Mouse (Mus musculus) thymus, adult 2 months (tissue): ENCODE measurements around the gene Glt1d1. TPM values are rescaled to one million over a fixed set of nuclear protein-coding genes. Genes with fewer than 3 reads are reported as not detected.
"Not testable (repeated sequence)": the region's sequence is repeated elsewhere in the genome, so short reads cannot be mapped to it uniquely, and the experiment has no call there.

ENCODE experiments used
- DNase-seq: peaks from one replicate; pipeline ENCODE4 v3.0.0; 2021
- H3K27ac ChIP-seq: fragments of 200-500 bp; 2 replicates; pipeline ENCODE4 v1.5.1; 2012; ENCODE audit warnings: low read length, control low read depth; ENCODE audit not compliant: control insufficient read depth, insufficient read depth
- H3K27me3 ChIP-seq: fragments of 200-500 bp; 2 replicates; pipeline ENCODE4 v1.6.1; 2012; ENCODE audit warnings: mild to moderate bottlenecking, low read length, moderate library complexity, mixed read lengths; ENCODE audit not compliant: control insufficient read depth, insufficient read depth
- H3K36me3 ChIP-seq: fragments of 200-500 bp; 2 replicates; pipeline ENCODE4 v1.6.1; 2012; ENCODE audit warnings: mild to moderate bottlenecking, low read length, moderate library complexity; ENCODE audit not compliant: control insufficient read depth, insufficient read depth
- H3K4me1 ChIP-seq: fragments of 200-500 bp; replicated peaks from 2 replicates; pipeline ENCODE4 v1.6.1; 2012; ENCODE audit warnings: low read length; ENCODE audit not compliant: control insufficient read depth, insufficient read depth
- H3K4me3 ChIP-seq: fragments of 200-500 bp; 2 replicates; pipeline ENCODE4 v1.5.1; 2012; ENCODE audit warnings: mild to moderate bottlenecking, low read length, control low read depth, moderate library complexity; ENCODE audit not compliant: control insufficient read depth, insufficient read depth
- CTCF ChIP-seq: fragments of 200-500 bp; IDR thresholded peaks from 2 replicates; pipeline ENCODE4 v1.5.1; 2012; ENCODE audit warnings: mild to moderate bottlenecking, control low read depth, low read length, moderate library complexity, borderline replicate concordance; ENCODE audit not compliant: control insufficient read depth, poor library complexity, insufficient read depth; ENCODE audit errors: extremely low read depth
- POLR2A ChIP-seq: fragments of 200-500 bp; IDR thresholded peaks from 2 replicates; pipeline ENCODE4 v1.6.1; 2012; ENCODE audit warnings: mild to moderate bottlenecking, low read length, control low read depth, moderate library complexity; ENCODE audit not compliant: control insufficient read depth, poor library complexity, insufficient read depth; ENCODE audit errors: extremely low read depth
- WGBS: fragments of 180-500 bp; shearing (Covaris S2); methylation state at CpG from one replicate; pipeline ENCODE4 v1.1.7; 2018; 5-methylcytosine and 5-hydroxymethylcytosine counted together
- polyA plus RNA-seq: library from polyadenylated mRNA; depleted of rRNA; stranded (reverse); fragments of >200 nt; gene quantifications from 2 replicates; pipeline ENCODE4 v1.2.3, GENCODE M21; 2012

Glt1d1 gene
- polyA plus RNA-seq, 1 experiment, result 0.51 TPM

GRCm38 (mm10) chr5:127720591-127721379 is 88.7 kb downstream of the Glt1d1 start:
- Histone ChIP-seq H3K27me3 (no peaks in the 10 kb centered on the region), H3K4me1 (no peaks in the 10 kb centered on the region), H3K27ac (no peak overlapping the region), H3K36me3 (no peaks in the 10 kb centered on the region), H3K4me3 (no peak overlapping the region)
- DNase-seq, result no peak
- TF ChIP-seq CTCF (no peak), POLR2A (no peak)
- WGBS, result 31% methylated on average over 15 of the region's 15 CpGs

- H3K4me3 ChIP-seq, H3K27me3 ChIP-seq, H3K4me1 ChIP-seq, H3K36me3 ChIP-seq, DNase-seq, H3K27ac ChIP-seq: not testable (repeated sequence)
- 96% methylated on average over 12 of the region's 12 CpGs for WGBS
Observed at GRCm38 (mm10) chr5:127722171-127722570, 90.1 kb downstream of the Glt1d1 start.

GRCm38 (mm10) chr5:127730351-127730750 is 98.3 kb downstream of the Glt1d1 start:
- WGBS, result 95% methylated on average over 2 of the region's 2 CpGs
- Histone ChIP-seq H3K4me1 (no peaks in the 10 kb centered on the region), H3K27me3 (no peaks in the 10 kb centered on the region), H3K36me3 (no peaks in the 10 kb centered on the region), H3K4me3 (no peak overlapping the region), H3K27ac (no peak overlapping the region)
- no peak for TF ChIP-seq POLR2A
- no peak for DNase-seq

- WGBS, result 88% methylated on average over 16 of the region's 16 CpGs
Observed at GRCm38 (mm10) chr5:127741331-127741730, 109.3 kb downstream of the Glt1d1 start.

GRCm38 (mm10) chr5:127749540-127749939 is 117.5 kb downstream of the Glt1d1 start:
- H3K27ac ChIP-seq, H3K4me3 ChIP-seq, H3K4me1 ChIP-seq, H3K36me3 ChIP-seq, H3K27me3 ChIP-seq, DNase-seq: not testable (repeated sequence)
- 89% methylated on average over 3 of the region's 3 CpGs for WGBS

More at GRCm38 (mm10) chr5:127741331-127741730, 109.3 kb downstream of the Glt1d1 start:
- TF ChIP-seq POLR2A, result no peak
- TF ChIP-seq CTCF, result no peak
- Histone ChIP-seq H3K36me3 (no peaks in the 10 kb centered on the region), H3K4me1 (no peaks in the 10 kb centered on the region), H3K4me3 (no peak overlapping the region), H3K27ac (no peak overlapping the region), H3K27me3 (no peaks in the 10 kb centered on the region)
- no peak for DNase-seq

- no peaks in the 10 kb centered on the region for H3K36me3 ChIP-seq
- no peak for DNase-seq
- no peak overlapping the region for H3K27ac ChIP-seq
- no peaks in the 10 kb centered on the region for H3K4me1 ChIP-seq
- no peak overlapping the region for H3K4me3 ChIP-seq
- H3K27me3 ChIP-seq, result no peaks in the 10 kb centered on the region
- 45% methylated on average over 20 of the region's 20 CpGs for WGBS
- TF ChIP-seq CTCF (no peak), POLR2A (no peak)
Observed at GRCm38 (mm10) chr5:127751262-127751975, 119.4 kb downstream of the Glt1d1 start.

- H3K4me3 ChIP-seq, result no peak overlapping the region
- no peaks in the 10 kb centered on the region for H3K4me1 ChIP-seq
- no peak for TF ChIP-seq POLR2A
- TF ChIP-seq CTCF, result no peak
- no peak overlapping the region for H3K27ac ChIP-seq
- 88% methylated on average over 4 of the region's 4 CpGs for WGBS
- H3K27me3 ChIP-seq, result no peaks in the 10 kb centered on the region
- DNase-seq, result no peak
- no peaks in the 10 kb centered on the region for H3K36me3 ChIP-seq
Observed at GRCm38 (mm10) chr5:127755594-127755993, 123.5 kb downstream of the Glt1d1 start.
